Mouse (Mus musculus) forebrain, embryonic 13.5 days (tissue): ENCODE results near the gene Bloc1s1. TPM values are rescaled to one million over a fixed set of nuclear protein-coding genes. Genes with fewer than 3 reads are reported as not detected.

Experiments
- ATAC-seq: fragments of 200-750 bp; cut with Nextera tagmentation; 2 replicates; pipeline ENCODE4 v1.8.0; 2017
- H3K27ac ChIP-seq: fragments of 300-500 bp; sonication (generic); 2 replicates; pipeline ENCODE4 v1.5.1; 2015; ENCODE audit warnings: inconsistent platforms, mild to moderate bottlenecking, moderate library complexity
- H3K27me3 ChIP-seq: fragments of 300-500 bp; sonication (generic); 2 replicates; pipeline ENCODE4 v1.6.1; 2015; ENCODE audit warnings: mild to moderate bottlenecking, inconsistent platforms
- H3K36me3 ChIP-seq: fragments of 300-500 bp; sonication (generic); 2 replicates; pipeline ENCODE4 v1.6.1; 2015; ENCODE audit warnings: mild to moderate bottlenecking, inconsistent platforms; ENCODE audit not compliant: poor library complexity, severe bottlenecking
- H3K4me1 ChIP-seq: fragments of 300-500 bp; sonication (generic); 2 replicates; pipeline ENCODE4 v1.6.1; 2015; ENCODE audit warnings: inconsistent platforms
- H3K4me2 ChIP-seq: fragments of 300-500 bp; sonication (generic); 2 replicates; pipeline ENCODE4 v1.6.1; 2015; ENCODE audit warnings: inconsistent platforms, mild to moderate bottlenecking, moderate library complexity
- H3K4me3 ChIP-seq: fragments of 300-500 bp; sonication (generic); 2 replicates; pipeline ENCODE4 v1.5.1; 2015; ENCODE audit warnings: mild to moderate bottlenecking, inconsistent platforms
- H3K9ac ChIP-seq: fragments of 300-500 bp; sonication (generic); 2 replicates; pipeline ENCODE4 v1.6.1; 2015; ENCODE audit warnings: mild to moderate bottlenecking, inconsistent platforms
- H3K9me3 ChIP-seq: fragments of 300-500 bp; sonication (generic); replicated peaks from 2 replicates; pipeline ENCODE4 v1.6.1; 2016; ENCODE audit warnings: inconsistent platforms
- WGBS: fragments of 180-500 bp; shearing (Covaris S2); methylation state at CpG from one replicate; pipeline ENCODE4 v1.1.7; 2015; 5-methylcytosine and 5-hydroxymethylcytosine counted together
- polyA plus RNA-seq: library from polyadenylated mRNA; unstranded; fragments of >200 nt; fragmentation: Nextera tagmentation; extraction: Ambion mirVana; gene quantifications from 2 replicates; pipeline ENCODE4 v1.2.1, GENCODE M21; 2015

Bloc1s1 gene
- polyA plus RNA-seq, 1 experiment from 2014 or later: 241 TPM

DNA sequence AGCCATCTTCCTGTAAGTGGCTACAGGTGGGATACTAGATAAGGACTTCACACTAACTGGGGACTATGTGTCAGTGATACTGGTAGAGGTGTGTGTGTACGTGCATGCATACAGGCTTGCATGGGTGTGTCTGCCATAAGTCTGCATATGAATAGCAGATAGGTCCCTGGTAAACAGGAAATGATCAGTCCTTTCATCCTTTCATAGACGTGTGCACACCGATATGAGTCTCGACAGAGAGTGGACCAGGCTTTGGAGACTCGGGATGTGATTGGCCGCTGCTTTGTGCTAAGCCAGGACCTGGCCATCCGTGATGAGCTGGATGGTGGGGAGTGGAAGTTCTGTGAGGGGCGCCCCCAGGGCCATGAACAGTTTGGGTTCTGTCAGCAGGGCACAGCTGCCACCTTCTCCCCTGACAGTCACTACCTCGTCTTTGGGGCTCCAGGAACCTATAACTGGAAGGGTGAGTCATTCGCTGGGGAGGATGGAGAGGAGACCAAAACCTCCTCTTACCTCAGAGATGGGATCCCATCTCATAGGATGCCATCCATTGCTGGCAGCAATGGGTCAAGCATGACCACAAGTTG, 16.7 kb upstream of the Bloc1s1 start:
- H3K27me3 ChIP-seq: peaks cover 20% of the 10 kb centered on the region
- H3K36me3 ChIP-seq: no peaks in the 10 kb centered on the region
- WGBS: 87% methylated on average over 10 of the region's 10 CpGs
- H3K9me3 ChIP-seq: no peaks in the 10 kb centered on the region
- H3K4me2 ChIP-seq: no peak overlapping the region
- H3K4me1 ChIP-seq: no peaks in the 10 kb centered on the region
- no peak overlapping the region for H3K4me3 ChIP-seq
- ATAC-seq: no peak
- no peak overlapping the region for H3K9ac ChIP-seq
- no peak overlapping the region for H3K27ac ChIP-seq

DNA sequence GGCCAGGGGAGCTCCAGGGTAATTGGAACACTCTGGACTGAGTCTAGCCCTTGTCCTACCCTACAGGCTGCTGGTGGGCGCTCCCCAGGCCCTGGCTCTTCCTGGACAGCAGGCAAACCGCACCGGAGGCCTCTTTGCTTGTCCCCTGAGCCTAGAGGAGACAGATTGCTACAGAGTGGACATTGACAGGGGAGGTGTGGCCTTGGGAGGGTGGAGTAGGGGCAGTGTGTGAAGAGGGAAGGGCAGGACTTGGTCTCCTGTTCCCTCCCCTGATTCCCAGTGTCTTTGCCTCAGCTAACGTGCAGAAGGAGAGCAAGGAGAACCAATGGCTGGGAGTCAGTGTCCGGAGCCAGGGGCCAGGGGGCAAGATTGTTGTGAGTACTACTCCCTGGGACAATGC, 15.1 kb upstream of the Bloc1s1 start:
- Histone ChIP-seq H3K4me2 (no peak overlapping the region), H3K9me3 (no peaks in the 10 kb centered on the region), H3K4me1 (peaks cover 5% of the 10 kb centered on the region; the same call in 1 of the 2 replicates), H3K27me3 (peaks cover 36% of the 10 kb centered on the region), H3K9ac (no peak overlapping the region), H3K36me3 (no peaks in the 10 kb centered on the region), H3K4me3 (no peak overlapping the region), H3K27ac (no peak overlapping the region)
- WGBS: 81% methylated on average over 5 of the region's 5 CpGs
- no peak for ATAC-seq

DNA sequence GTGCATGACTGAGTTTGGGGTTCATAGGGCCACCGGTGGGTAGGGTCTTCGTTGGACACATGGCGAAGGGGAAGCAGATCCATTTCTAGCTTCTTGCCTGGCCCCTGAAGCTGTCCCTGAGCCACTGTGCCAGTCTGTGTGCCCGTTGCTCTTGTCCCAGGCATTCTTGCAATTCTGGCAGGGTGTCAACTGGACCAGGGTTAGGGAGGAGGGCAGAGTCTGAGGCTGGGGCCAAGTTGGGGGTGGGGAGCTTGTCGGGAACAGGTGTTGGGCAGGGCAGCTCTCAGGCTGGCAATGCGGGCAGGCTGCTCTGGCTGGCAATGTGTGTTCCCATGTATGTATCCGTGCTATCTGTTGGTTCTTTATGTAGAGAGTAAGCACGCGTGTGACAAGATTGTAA, 14.6 kb upstream of the Bloc1s1 start:
- Histone ChIP-seq H3K27ac (no peak overlapping the region), H3K9ac (no peak overlapping the region), H3K4me2 (no peak overlapping the region), H3K36me3 (no peaks in the 10 kb centered on the region), H3K9me3 (no peaks in the 10 kb centered on the region), H3K27me3 (peaks cover 41% of the 10 kb centered on the region), H3K4me3 (no peak overlapping the region), H3K4me1 (peaks cover 10% of the 10 kb centered on the region; the same call in 1 of the 2 replicates)
- no peak for ATAC-seq
- WGBS: 82% methylated on average over 9 of the region's 9 CpGs

DNA sequence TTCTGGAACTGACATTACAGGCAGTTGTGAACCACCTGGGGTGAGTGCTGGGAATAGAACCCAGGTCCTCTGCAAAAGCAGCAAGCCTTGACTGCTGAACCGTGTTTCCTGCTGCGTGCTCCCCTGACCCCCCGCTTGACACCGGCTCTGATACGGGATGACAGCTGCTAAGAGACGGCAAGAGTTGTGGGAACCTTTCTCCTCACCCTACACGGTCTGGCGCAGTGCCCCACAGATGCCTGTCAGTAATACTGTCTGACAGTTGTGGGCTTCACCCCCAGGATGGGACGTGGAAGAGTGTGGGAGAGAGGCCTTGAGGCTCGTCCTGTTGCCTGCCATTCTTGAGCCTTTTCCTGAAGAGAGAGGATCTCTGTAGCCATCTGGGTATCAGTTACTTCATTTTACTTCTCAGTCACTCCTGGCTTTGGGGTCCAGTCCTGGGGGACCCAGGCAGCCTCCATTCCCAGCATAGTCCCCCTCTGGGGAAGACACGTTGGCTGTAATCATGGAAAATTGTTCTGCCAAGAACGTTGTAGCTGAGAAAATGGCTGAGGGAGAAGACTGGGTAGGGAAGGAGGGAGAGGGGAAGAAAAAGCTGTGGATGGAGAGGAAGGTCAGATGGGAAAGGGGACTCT, 14.0 kb upstream of the Bloc1s1 start:
- no peak overlapping the region for H3K9ac ChIP-seq
- H3K4me3 ChIP-seq: no peak overlapping the region
- no peaks in the 10 kb centered on the region for H3K36me3 ChIP-seq
- H3K27me3 ChIP-seq: peaks cover 47% of the 10 kb centered on the region
- no peak overlapping the region for H3K4me2 ChIP-seq
- no peaks in the 10 kb centered on the region for H3K9me3 ChIP-seq
- no peak for ATAC-seq
- no peak overlapping the region for H3K27ac ChIP-seq
- 76% methylated on average over 12 of the region's 12 CpGs for WGBS
- H3K4me1 ChIP-seq: peaks cover 12% of the 10 kb centered on the region; the same call in 1 of the 2 replicates

DNA sequence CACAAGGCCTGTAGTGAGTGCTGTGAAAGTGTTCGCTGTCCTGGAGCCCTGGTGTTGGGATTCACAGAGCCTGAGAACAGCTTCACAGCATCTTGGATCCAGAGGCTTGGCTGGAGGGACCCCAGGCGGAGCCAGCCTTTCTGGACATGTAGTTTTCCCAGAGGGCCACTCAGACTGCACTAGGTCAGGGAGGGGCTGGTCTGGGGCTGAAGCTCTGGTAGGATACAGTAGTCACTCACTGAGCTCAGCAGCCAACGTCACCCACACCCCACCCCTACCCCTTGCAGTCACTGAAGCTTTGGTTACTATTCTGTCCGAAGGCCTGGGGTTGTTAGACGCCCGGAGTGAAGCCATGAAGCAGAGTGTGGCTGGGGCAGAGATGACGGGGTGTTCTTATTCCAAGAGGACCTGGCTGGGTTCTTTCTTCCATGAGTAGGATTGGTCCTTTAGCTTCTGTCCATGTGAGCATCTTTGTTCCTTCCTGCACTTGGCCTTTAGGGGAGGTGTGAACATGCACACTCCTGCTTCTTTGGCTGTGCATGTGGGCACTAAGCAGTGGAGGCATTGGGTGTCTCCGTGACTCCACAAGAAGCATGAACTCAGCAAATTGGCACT, 12.1 kb upstream of the Bloc1s1 start:
- Histone ChIP-seq H3K9me3 (no peaks in the 10 kb centered on the region), H3K4me1 (peaks cover 12% of the 10 kb centered on the region; the same call in 1 of the 2 replicates), H3K4me2 (no peak overlapping the region), H3K4me3 (no peak overlapping the region), H3K36me3 (no peaks in the 10 kb centered on the region), H3K9ac (no peak overlapping the region), H3K27me3 (peaks cover 67% of the 10 kb centered on the region), H3K27ac (no peak overlapping the region)
- no peak for ATAC-seq
- 73% methylated on average over 8 of the region's 8 CpGs for WGBS

DNA sequence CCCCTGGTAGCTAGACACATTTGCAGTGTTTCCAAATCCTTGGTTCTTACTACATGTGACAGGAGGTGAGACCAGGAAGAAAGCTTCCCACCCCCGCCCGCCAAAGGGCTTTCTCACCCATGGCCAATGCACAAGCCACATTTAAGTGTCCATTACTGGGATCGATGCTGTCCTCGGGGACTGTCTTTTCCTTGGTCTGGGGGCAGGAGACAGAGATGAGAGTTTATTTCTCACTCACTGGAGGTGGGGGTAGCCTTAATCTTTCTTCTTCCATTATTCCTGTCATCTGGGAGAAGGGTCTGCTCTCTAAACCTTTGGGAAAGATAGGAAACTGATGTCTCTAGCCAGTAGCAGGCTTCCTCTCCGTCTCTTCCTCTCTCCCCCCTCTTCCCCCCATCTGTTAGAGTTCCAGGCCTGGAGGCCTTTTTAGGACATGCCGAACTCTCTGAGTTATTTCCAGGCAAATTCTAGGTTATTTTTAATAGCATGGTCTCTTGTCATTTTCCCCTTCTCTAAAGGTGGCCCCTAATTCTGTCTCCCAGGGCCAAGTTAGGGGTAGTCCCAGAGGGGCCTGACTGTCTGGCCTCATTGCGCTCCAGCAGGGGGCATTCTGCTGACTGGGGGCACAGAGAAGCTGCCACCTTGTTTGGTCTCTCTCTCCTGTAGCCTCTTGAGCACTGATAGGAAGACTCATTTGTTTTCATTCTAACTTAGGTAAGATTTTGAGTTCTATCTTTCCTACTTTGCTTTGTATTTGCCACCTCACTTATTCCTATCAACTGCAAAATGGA, 11.4 kb upstream of the Bloc1s1 start:
- peaks cover 72% of the 10 kb centered on the region for H3K27me3 ChIP-seq
- no peaks in the 10 kb centered on the region for H3K36me3 ChIP-seq
- H3K4me1 ChIP-seq: peaks cover 12% of the 10 kb centered on the region; the same call in 1 of the 2 replicates
- H3K4me2 ChIP-seq: no peak overlapping the region; the same call in 1 of the 2 replicates
- ATAC-seq: no peak
- WGBS: 69% methylated on average over 7 of the region's 7 CpGs
- no peak overlapping the region for H3K27ac ChIP-seq
- no peak overlapping the region for H3K4me3 ChIP-seq
- no peaks in the 10 kb centered on the region for H3K9me3 ChIP-seq
- H3K9ac ChIP-seq: peak overlapping the region; percentile 6; the same call in 1 of the 2 replicates

DNA sequence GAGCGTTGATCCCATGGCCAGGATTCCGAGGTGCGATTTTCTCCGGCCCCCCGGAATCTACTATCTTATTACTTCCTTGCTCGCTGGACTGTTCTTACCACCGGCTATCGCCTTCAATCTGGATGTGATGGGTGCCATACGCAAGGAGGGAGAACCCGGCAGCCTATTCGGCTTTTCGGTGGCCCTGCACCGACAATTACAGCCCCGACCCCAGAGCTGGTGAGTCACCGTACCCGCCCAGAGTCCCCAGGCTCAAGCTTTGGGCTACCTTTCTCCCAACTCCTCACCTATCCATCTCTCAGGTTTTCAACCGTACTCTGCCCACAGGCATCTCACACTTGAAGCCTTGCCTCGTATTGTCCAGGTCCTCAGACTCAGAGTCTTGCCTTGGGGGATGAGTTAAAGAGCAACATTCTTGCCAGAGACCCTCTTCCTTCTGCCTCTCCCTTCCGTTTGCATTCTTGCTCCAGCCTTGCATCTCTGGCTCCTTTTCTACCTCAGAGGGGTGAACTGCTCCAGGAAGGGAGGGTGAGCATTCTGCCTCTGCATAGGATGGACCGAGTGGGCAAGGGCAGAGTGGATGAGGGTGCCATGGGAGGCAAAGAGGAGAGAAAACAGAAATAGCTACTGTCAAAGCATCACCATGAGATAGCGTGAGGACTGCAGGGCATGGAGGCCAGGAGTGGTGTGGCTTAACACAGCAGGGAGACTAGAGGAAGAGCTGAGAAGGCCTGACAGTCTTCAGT, 10.3 kb upstream of the Bloc1s1 start:
- Histone ChIP-seq H3K4me2 (peak overlapping the region; percentile 69), H3K9ac (peak overlapping the region; percentile 50), H3K27me3 (peaks cover 81% of the 10 kb centered on the region), H3K27ac (no peak overlapping the region), H3K9me3 (no peaks in the 10 kb centered on the region), H3K4me1 (peaks cover 20% of the 10 kb centered on the region; the same call in 1 of the 2 replicates), H3K36me3 (no peaks in the 10 kb centered on the region), H3K4me3 (peak overlapping the region; percentile 38)
- ATAC-seq: peak; percentile 34; the same call in 1 of the 2 replicates
- 3% methylated on average over 21 of the region's 21 CpGs for WGBS

DNA sequence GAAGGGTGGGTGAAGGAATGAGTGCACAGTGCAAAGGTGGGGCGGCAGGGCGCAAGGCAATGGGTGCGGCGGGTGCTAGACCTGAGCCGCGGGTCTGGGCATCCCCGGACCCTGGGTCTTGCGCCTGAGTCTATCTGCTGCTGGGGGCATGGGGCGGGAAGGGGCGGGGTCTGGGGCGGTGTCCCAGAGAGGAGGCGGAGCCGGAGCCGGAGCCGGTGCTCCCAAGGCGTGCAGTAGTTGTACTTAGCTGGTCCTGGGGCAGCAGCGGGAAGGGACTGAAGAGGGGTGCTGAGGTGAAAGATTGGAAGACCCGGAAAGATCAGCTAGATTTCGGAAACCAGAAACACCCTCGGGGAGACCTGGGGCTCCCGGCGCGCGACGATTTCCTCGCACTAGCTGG, 9.7 kb upstream of the Bloc1s1 start, which contains the start of gene Itga7:
Gene Itga7 (plus strand): TSS at position 245 of the 400 bp plus-strand sequence.
- Histone ChIP-seq H3K36me3 (no peaks in the 10 kb centered on the region), H3K4me3 (peak within 1 kb of the TSS; percentile 38), H3K4me1 (peaks cover 23% of the 10 kb centered on the region), H3K27ac (no peak within 1 kb of the TSS), H3K9me3 (no peaks in the 10 kb centered on the region), H3K4me2 (peak within 1 kb of the TSS; percentile 69), H3K27me3 (peaks cover 87% of the 10 kb centered on the region), H3K9ac (peak within 1 kb of the TSS; percentile 50)
- under 1% methylated on average over 26 of the region's 26 CpGs for WGBS
- peak; percentile 80 for ATAC-seq

DNA sequence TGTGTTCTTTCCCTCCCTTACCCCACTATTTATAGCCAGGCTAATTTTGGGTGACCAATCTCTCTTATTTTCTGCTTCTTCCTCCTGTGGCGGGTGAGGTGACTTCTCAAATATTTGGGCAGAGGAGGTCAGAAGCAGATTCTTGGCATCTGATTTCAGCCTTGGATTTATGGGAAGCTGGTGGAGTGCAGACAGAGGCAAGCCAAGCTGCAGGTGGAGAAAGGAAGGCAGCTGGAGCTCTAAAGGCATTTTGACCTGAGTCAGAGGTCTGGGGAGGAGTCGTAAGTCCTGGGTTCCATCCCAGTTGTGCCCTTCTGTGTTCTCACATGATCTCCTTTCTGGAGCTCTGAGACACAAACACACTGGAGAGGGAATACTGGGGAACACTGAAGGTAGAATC, 7.6 kb upstream of the Bloc1s1 start:
- Histone ChIP-seq H3K36me3 (no peaks in the 10 kb centered on the region), H3K27ac (no peak overlapping the region), H3K9me3 (no peaks in the 10 kb centered on the region), H3K27me3 (peaks cover 86% of the 10 kb centered on the region), H3K4me2 (no peak overlapping the region), H3K9ac (no peak overlapping the region), H3K4me3 (no peak overlapping the region), H3K4me1 (peaks cover 31% of the 10 kb centered on the region)
- ATAC-seq: no peak
- WGBS: 85% methylated on average over 2 of the region's 2 CpGs

DNA sequence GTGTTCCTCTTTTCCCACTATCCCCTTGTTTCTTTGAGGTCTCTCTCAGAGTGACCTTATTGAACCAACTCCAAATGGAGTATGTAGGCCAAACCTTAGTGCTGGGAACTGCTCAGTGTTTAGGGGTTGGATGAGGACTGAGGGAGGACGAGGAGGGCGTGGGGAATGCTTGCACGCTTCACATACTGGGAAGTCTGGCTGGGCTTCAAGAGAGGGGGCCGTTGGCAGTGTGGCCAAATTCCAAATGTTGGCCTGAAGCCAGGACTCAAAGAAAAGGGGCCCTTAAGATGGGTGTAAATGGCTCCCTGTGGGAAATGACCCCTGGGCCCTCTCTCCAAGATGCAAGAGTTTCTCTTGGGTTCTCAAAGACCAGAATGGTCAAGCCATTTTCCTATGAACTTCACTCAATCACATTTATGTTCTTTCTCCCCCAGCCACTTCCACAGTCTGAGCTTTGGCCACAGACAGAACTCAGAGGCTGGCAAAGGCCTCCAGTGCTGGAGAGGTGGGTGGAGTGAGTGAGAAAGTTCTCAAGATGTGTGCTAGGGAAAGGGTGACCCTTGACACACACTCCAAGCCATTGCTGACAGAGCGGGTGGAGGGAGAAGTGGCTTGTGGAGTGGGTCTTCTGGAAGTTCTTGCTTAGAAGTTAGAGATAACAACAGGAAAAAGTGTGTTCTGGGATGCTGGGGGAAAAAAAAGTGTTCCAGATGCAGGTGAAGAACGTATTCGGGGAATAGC, 6.0 kb upstream of the Bloc1s1 start:
- Histone ChIP-seq H3K4me3 (no peak overlapping the region), H3K36me3 (no peaks in the 10 kb centered on the region), H3K9ac (no peak overlapping the region), H3K4me1 (peaks cover 31% of the 10 kb centered on the region), H3K4me2 (no peak overlapping the region), H3K9me3 (no peaks in the 10 kb centered on the region), H3K27ac (no peak overlapping the region), H3K27me3 (peaks cover 70% of the 10 kb centered on the region)
- ATAC-seq: no peak
- 53% methylated on average over 7 of the region's 7 CpGs for WGBS

DNA sequence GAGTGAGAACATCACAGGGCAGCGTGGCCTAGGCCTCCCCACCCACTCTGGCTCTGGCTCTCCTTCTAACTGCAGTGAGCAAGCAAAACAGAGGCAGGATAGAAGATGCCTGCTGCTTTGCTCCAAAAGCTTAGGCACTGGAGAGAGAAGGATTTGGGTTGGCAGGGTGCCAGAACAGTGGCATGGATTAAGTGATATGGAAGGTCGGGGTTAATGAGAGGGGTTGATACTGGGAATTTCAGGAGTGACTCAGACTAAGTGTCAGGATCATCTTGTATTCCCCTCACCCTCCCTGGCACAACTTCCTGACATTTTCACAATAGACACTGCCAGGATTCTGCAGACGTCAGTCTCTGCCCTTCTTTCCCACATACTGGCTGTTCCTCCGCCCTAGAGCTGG, 4.5 kb upstream of the Bloc1s1 start:
- peaks cover 55% of the 10 kb centered on the region for H3K27me3 ChIP-seq
- no peak overlapping the region for H3K4me3 ChIP-seq
- 17% methylated on average over 4 of the region's 4 CpGs for WGBS
- H3K4me2 ChIP-seq: no peak overlapping the region
- ATAC-seq: 0 out of 2 replicates have a peak, but pooled peaks have one; percentile 14
- H3K9ac ChIP-seq: no peak overlapping the region
- peaks cover 27% of the 10 kb centered on the region for H3K4me1 ChIP-seq
- H3K27ac ChIP-seq: no peak overlapping the region
- H3K36me3 ChIP-seq: no peaks in the 10 kb centered on the region
- H3K9me3 ChIP-seq: no peaks in the 10 kb centered on the region
